Mouse (Mus musculus): ENCODE measurements at regions not wholly inside any gene's neighbourhood (a gene's known extent, or its start where the extent isn't known, plus 50 kb on each side); places are given as distances from the start of the nearest gene placed in this dataset.

- WGBS (ENCODE audit: insufficient replicate concordance), result 63% methylated on average over 6 of the region's 6 CpGs
Observed at GRCm38 (mm10) chr3:58312623-58313022, 101.9 kb upstream of the Tsc22d2 start.

DNA sequence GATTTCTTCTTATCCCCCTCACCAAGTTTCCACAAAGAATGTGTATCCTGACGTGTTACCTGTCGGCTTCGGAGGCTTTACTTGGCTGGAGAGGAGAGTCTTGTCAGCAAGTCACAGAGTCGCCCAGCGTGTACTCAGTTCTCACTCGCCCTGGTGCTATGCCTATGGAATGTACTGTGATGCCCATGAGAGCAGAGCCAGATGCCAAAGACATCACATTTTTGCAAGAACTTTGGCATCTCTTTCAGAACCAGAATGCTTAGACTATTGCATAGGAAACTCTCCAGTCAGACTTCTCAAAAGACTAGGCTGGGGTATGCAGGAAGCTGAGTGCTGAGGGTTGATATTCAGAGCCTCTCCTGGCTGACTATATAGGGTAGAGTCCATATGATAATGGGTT lies 99.3 kb upstream of the Tsc22d2 start:
- ATAC-seq (ENCODE audit: insufficient read depth), result no peak

More at GRCm38 (mm10) chr3:58312623-58313022, 101.9 kb upstream of the Tsc22d2 start:
- no peaks in the 10 kb centered on the region for H3K27me3 ChIP-seq (ENCODE audit: control insufficient read depth, insufficient read depth, low read length)
- TF ChIP-seq EP300 (IDR thresholded peaks at IDR 0.05; ENCODE audit: low read depth) (no peak), CTCF (IDR thresholded peaks at IDR 0.05; ENCODE audit: low read depth) (no peak)
- no peaks in the 10 kb centered on the region for H3K9me3 ChIP-seq (ENCODE audit: control insufficient read depth, low read length)
- ATAC-seq (ENCODE audit: insufficient read depth), result no peak
- H3K27ac ChIP-seq, result no peak overlapping the region
- no peak overlapping the region for H3K4me3 ChIP-seq (ENCODE audit: insufficient read depth in 1 of 2, low read depth in 2 of 2, low read length in 2 of 2)
- no peak overlapping the region for H3K9ac ChIP-seq (replicated peaks)
- H3K4me1 ChIP-seq (replicated peaks; ENCODE audit: control insufficient read depth in 2 of 2, insufficient read depth in 2 of 2, low read length in 1 of 2), result no peaks in the 10 kb centered on the region
- DNase-seq (ENCODE audit: low read depth in 3 of 3, low spot score in 3 of 3), result no peak
- H3K36me3 ChIP-seq (replicated peaks; ENCODE audit: control insufficient read depth, insufficient read depth, low read depth), result no peaks in the 10 kb centered on the region
- H3K4me2 ChIP-seq (ENCODE audit: low read depth), result no peak overlapping the region

DNA sequence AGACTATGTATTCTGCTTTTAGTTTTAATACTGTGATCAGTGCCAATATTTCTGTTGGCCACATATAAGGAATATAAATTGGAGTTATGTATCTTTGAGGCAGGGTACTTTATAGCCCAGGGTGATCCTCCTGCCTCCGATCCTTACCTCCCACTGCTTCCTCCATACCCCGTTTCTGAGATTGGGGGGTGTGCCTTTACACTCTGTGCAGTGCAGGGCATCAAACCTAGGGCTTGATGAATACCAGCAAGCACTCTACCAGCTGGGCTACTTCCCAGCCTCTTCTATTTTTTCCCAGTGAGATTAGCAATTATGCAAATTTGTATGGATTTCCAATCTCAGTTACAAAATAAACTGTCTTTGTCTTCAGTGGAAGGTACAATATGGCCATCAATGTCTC lies 97.3 kb upstream of the Tsc22d2 start:
- Histone ChIP-seq H3K9me3 (ENCODE audit: control insufficient read depth, low read length) (no peaks in the 10 kb centered on the region), H3K4me3 (ENCODE audit: insufficient read depth in 1 of 2, low read depth in 2 of 2, low read length in 2 of 2) (no peak overlapping the region), H3K4me2 (ENCODE audit: low read depth) (no peak overlapping the region), H3K27me3 (ENCODE audit: control insufficient read depth, insufficient read depth, low read length) (no peaks in the 10 kb centered on the region), H3K9ac (replicated peaks) (no peak overlapping the region), H3K4me1 (replicated peaks; ENCODE audit: control insufficient read depth in 2 of 2, insufficient read depth in 2 of 2, low read length in 1 of 2) (no peaks in the 10 kb centered on the region), H3K36me3 (replicated peaks; ENCODE audit: control insufficient read depth, insufficient read depth, low read depth) (no peaks in the 10 kb centered on the region), H3K27ac (no peak overlapping the region)
- no peak for TF ChIP-seq CTCF (IDR thresholded peaks at IDR 0.05; ENCODE audit: low read depth)
- TF ChIP-seq EP300 (IDR thresholded peaks at IDR 0.05; ENCODE audit: low read depth), result no peak
- no peak for DNase-seq (ENCODE audit: low read depth in 3 of 3, low spot score in 3 of 3)
- 30% methylated on average over 2 of the region's 2 CpGs for WGBS (ENCODE audit: insufficient replicate concordance)
- ATAC-seq (ENCODE audit: insufficient read depth), result no peak

More for the DNA sequence above, 99.3 kb upstream of the Tsc22d2 start:
- TF ChIP-seq EP300 (IDR thresholded peaks at IDR 0.05; ENCODE audit: low read depth), result no peak
- TF ChIP-seq CTCF (IDR thresholded peaks at IDR 0.05; ENCODE audit: low read depth), result no peak
- H3K27ac ChIP-seq, result no peak overlapping the region
- H3K4me3 ChIP-seq (ENCODE audit: insufficient read depth in 1 of 2, low read depth in 2 of 2, low read length in 2 of 2), result no peak overlapping the region
- no peak overlapping the region for H3K9ac ChIP-seq (replicated peaks)
- no peaks in the 10 kb centered on the region for H3K36me3 ChIP-seq (replicated peaks; ENCODE audit: control insufficient read depth, insufficient read depth, low read depth)
- H3K9me3 ChIP-seq (ENCODE audit: control insufficient read depth, low read length), result no peaks in the 10 kb centered on the region
- DNase-seq (ENCODE audit: low read depth in 3 of 3, low spot score in 3 of 3), result no peak
- no peak overlapping the region for H3K4me2 ChIP-seq (ENCODE audit: low read depth)
- H3K4me1 ChIP-seq (replicated peaks; ENCODE audit: control insufficient read depth in 2 of 2, insufficient read depth in 2 of 2, low read length in 1 of 2), result no peaks in the 10 kb centered on the region
- WGBS (ENCODE audit: insufficient replicate concordance), result 69% methylated on average over 6 of the region's 6 CpGs
- no peaks in the 10 kb centered on the region for H3K27me3 ChIP-seq (ENCODE audit: control insufficient read depth, insufficient read depth, low read length)

DNA sequence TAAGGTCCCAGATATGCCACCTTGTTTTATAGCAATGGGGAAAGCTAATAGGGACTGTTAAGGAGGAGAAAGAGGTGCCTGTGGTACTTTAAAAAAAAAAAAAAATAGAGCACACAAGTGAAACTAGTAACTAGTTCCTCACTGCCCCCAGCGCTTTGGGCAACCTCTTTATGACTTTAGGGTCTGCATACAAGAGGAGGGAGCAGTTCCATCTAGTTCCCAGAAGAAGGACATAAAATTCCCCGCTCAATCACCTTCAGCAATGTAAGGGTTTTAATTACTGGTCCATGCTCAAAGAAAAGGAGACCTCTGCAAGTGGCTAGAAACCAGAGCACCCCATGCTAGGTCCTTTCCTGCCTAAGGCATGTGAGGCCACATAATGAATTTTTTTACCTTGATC lies 95.8 kb upstream of the Tsc22d2 start:
- DNase-seq (ENCODE audit: low read depth in 3 of 3, low spot score in 3 of 3) (no peak), ATAC-seq (ENCODE audit: insufficient read depth) (no peak)
- Histone ChIP-seq H3K27me3 (ENCODE audit: control insufficient read depth, insufficient read depth, low read length) (no peaks in the 10 kb centered on the region), H3K4me2 (ENCODE audit: low read depth) (no peak overlapping the region), H3K27ac (no peak overlapping the region), H3K4me1 (replicated peaks; ENCODE audit: control insufficient read depth in 2 of 2, insufficient read depth in 2 of 2, low read length in 1 of 2) (no peaks in the 10 kb centered on the region), H3K36me3 (replicated peaks; ENCODE audit: control insufficient read depth, insufficient read depth, low read depth) (no peaks in the 10 kb centered on the region), H3K9ac (replicated peaks) (no peak overlapping the region), H3K4me3 (ENCODE audit: insufficient read depth in 1 of 2, low read depth in 2 of 2, low read length in 2 of 2) (no peak overlapping the region), H3K9me3 (ENCODE audit: control insufficient read depth, low read length) (no peaks in the 10 kb centered on the region)
- WGBS (ENCODE audit: insufficient replicate concordance), result 58% methylated on average over 2 of the region's 2 CpGs
- no peak for TF ChIP-seq EP300 (IDR thresholded peaks at IDR 0.05; ENCODE audit: low read depth)
- TF ChIP-seq CTCF (IDR thresholded peaks at IDR 0.05; ENCODE audit: low read depth), result no peak

DNA sequence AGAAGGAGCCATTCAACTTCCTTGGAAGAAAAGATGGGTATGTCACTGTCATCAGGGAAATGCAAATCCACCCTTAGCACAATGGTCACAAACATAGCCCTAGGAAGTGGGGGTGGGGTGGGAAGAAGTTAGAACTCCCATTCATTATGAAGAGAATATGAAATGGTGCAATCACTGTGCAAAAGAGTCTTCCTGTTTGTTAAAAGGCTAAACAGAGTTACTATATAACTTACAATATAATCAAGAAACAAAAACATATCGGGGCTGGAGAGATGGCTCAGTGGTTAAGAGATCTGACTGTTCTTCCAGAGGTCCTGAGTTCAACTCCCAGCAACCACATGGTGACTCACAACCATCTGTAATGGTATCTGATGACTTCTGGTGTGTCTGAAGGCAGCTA lies 95.1 kb upstream of the Tsc22d2 start:
- Histone ChIP-seq H3K9me3 (ENCODE audit: control insufficient read depth, low read length) (no peaks in the 10 kb centered on the region), H3K27me3 (ENCODE audit: control insufficient read depth, insufficient read depth, low read length) (no peaks in the 10 kb centered on the region), H3K4me1 (replicated peaks; ENCODE audit: control insufficient read depth in 2 of 2, insufficient read depth in 2 of 2, low read length in 1 of 2) (no peaks in the 10 kb centered on the region), H3K27ac (no peak overlapping the region), H3K9ac (replicated peaks) (no peak overlapping the region), H3K4me3 (ENCODE audit: insufficient read depth in 1 of 2, low read depth in 2 of 2, low read length in 2 of 2) (no peak overlapping the region), H3K36me3 (replicated peaks; ENCODE audit: control insufficient read depth, insufficient read depth, low read depth) (no peaks in the 10 kb centered on the region), H3K4me2 (ENCODE audit: low read depth) (no peak overlapping the region)
- TF ChIP-seq EP300 (IDR thresholded peaks at IDR 0.05; ENCODE audit: low read depth) (no peak), CTCF (IDR thresholded peaks at IDR 0.05; ENCODE audit: low read depth) (no peak)
- DNase-seq (ENCODE audit: low read depth in 3 of 3, low spot score in 3 of 3) (no peak), ATAC-seq (ENCODE audit: insufficient read depth) (no peak)
- WGBS (ENCODE audit: insufficient replicate concordance), result 38% methylated on average over 1 of the region's 1 CpGs

Data from liver, embryonic 14.5 days (tissue).